Mouse (Mus musculus): ENCODE results near the gene Tnni3k. TPM values are rescaled to one million over a fixed set of nuclear protein-coding genes. Genes with fewer than 3 reads are reported as not detected.

Gene Tnni3k
- total RNA-seq (2022): not detected

DNA sequence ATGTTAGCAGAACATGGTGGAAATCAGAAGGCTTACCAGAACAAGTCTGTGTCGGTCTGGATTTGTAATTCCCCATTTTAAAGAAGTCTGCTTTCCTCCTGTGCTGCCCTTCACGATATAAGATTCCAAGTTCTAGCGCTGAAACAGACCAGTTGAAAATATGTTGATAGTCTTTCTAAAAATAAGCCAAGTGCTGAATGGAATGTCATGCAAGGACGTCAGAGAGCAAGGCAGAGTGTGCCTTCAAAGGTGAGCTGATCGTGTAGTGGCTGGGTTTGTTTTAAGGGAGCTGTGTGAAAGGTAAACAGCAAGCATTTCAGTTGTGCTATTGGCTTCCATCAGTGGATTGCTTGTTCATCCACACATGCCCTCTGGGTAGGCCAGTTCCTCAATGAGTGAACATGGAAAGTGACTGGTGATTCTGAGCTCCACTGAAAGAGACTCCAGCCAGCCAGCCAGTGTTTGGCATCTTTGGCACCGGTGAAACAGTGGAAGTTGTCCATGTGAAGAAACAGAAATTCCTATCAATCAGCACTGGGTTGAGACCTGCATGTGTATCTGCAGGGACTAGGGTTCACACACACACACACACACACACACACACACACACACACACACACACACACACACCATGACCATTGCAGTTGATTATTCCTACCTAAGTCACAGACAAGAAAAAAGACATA lies at the start of gene Tnni3k:
Gene Tnni3k (minus strand): TSS at position 177 of the 686 bp plus-strand sequence.
- no peak for DNase-seq

DNA sequence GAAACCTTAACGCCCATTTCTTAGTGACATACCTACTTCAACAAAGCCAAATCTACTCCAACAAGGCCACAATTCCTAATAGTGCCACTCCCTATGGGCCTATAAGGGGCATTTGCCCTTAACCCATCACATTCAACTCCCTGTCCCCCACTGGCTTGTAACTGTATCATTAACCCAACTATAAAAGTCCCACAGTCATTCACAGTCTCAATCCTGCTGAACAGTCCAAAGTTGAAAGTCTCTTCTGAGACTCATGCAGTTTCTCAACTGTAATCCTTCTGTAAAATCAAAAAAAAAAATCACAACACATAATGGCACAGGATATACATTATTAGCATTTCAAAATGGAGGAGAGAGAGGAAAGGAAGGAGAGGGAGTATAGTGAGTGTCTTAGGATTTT lies 44.1 kb upstream of the Tnni3k start:
- no peak for DNase-seq

DNA sequence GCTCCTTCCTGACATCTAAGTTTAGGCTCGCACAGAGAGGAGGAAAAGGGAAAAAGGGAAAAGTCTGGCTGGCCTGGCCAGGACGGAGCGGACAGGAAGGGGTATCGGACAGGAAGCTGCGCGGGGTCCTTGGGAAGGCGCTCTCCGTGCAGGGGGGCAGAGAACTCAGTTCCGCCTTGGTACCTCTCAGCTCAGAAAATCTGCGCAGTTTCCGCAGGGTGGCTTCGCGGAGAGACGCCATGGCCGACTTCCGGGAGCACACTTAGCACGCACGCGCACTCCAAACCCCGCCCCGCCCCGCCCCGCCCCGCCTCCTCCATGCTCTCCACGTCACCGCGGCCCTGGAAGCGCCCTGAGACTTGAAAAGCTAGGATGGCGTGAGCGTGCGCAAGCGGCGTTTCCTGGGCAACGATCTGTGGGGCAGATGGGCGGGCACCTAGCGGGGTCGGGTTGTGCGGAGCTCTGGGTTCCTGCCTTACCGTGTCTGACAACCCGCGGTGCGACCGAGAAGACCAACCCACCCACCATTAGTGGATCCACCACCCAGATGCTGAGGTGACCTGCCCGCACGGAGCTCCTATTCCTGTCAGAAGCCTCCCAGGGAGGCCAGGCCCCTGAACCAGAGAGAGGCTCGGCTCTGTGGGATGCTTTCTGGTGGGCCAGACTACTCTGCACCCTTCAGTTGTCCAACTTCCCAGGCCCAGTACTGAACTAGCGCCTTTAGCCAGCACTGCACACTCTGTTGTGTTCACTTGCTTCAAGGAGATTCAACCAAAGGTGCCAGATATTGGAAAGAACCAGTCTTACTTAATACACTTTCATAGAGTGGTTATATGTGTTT lies 38.1 kb upstream of the Tnni3k start, which contains the start of the genes Fpgt and Lrriq3:
Gene Fpgt (minus strand): TSS at position 288 of the 841 bp plus-strand sequence.
Gene Lrriq3 (plus strand): TSS at position 319 of the 841 bp plus-strand sequence.
- peak; percentile 93 for DNase-seq

DNA sequence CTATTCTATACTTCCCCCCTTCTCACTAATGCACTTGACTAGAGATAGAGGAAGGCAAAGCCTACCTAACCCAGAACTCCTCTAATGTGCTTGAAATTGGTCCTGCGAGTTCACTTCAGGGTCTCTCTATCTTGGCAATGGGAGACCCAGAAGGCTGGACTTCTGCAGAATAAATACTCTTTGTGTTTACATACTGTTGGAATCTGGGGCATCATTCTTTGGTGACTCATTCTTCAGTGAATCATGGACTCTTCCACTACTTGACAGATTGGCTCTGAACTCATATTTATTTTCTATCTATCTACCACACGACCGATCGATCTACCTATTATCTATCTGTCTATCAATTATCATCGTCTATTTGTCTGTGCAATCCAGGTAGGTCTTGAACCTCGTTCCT lies 36.9 kb upstream of the Tnni3k start:
- no peak for DNase-seq

DNA sequence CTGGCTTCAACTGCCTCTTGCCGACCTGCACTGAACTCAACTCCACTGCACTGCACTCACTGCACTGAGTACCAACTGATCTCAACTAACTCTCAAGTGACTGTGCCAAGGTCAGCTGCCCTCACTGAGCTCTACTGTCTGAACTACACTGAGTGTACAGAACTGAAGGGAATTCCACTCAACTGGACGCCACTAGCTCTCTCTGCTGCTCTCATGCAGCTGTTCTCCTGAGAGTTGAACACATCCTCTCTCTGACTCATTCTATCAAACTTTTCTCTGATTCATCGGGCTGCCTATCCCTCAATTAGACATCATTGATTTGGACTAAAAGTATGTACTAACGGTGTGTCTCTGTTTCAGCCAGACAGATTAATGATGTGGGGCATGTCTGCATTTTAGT lies 22.7 kb upstream of the Tnni3k start:
- no peak for DNase-seq

DNA sequence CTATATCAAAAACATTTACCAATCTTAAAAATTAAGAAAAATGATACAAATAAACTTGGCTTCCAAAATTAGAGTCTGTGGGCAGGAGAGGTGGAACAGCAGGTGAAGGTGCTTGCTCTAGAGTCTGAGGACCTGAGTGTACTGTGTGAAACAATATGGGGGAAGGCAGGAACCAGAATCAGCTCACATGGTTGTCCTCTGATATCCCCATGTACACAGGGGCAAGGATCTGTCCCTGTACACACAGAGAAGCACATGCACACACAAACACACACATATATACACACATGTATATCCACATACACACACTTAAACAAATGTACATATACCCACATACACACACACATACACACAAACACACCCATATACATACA lies 4.2 kb upstream of the Tnni3k start:
- DNase-seq: no peak

DNA sequence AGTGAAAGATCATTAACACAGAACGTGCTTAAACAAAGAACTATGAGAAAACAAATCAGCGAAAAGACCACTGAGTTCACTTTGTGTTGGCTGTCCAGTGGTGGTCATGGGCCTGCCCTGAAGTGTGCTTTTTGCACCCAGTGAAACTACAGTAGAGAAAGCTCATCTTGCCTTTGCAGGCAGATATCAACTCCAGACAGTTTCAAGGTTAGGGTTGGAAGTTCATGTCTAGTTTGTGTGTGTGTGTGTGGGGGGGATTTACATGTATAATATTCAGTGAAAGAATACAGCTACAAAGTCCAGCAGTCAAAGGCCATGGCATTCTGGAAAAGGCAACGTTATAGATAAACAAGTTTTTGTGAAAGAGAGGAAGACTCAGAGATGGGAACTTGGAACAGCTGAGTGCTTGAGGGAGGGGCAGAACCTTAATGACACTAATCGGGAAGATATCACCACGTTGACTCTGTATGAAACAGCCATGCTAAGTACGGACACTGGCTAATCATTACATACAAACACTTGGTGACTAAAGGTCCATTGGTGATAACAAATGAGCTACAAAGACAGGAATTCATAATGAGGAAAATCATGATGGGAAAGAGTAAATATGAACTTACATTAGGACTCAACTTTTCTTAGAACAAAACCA lies 3.7 kb upstream of the Tnni3k start:
- DNase-seq: no peak

DNA sequence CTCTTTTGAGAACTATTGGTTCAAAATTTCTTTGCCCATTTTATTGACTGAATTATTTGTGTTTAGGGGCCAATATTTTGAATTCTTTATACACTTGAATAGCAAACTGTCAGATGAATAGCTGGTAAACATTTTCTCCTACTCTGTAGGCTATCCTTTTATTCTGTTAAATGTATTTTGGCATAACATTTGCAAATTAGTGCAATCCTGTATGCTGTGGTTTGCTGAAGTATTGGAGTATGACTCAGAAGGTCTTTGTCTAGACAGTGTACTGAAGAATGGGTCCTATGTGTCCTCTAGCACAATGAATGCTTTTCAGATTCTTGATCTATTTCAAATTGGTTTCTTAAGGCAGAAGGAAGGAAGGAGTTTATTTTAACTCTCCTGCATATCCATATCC lies 2.4 kb upstream of the Tnni3k start:
- DNase-seq: no peak

DNA sequence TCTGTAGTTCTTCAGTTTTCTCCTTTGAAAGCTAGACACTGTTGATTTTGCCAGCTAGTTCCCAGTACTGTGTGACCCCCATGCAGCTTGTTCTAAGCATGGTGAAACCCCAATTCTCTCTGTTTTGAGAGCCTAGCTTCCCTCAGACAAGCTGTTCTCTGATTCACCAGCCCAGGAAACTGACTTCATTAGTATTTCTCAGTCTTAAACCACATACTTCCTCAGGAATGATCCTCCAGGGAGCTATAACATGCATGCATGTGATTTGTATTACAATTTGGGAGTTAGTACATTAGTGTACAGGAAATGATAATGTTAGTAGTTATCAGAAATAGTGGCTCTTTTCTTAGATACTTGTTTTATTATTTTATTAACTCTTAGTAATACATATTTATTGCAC lies 1.4 kb upstream of the Tnni3k start:
- no peak for DNase-seq

DNA sequence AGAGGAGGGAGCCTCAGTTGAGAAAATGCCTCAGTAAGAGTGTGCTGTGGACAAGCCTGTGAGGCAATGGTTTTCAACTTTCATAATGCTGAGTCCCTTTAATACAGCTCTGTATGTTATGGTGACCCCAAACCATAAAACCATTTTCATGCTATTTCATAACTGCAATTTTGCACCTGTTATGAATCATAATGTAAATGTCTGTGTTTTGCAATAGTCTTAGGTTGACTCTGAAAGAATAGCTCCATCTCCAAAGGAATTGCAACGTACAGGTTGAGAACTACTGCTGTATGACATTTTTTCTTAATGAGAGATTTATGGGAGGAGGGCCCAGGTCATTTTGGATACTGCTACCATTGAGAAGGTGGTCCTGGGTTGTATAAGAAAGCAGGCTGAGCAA lies 2.0 kb downstream of the Tnni3k start:
- DNase-seq: no peak

DNA sequence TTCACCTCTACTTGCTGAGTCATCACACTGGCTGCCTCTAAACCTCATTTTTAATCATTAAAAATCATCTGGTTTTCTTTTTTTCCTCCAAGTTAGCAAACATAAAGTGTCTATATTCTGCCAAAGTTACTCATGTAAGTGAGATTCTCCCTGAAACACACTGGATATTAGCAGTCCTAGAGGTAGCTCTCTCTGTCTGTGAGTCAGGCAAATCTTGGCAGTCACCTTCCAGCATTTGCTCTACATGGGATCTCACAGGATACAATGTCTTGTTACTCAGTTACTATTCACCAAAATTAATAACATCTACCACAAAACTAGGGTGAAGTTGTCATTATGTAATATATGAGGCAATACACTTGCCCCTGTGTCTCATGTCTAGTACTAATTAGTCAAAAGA lies 3.2 kb downstream of the Tnni3k start:
- DNase-seq: no peak

DNA sequence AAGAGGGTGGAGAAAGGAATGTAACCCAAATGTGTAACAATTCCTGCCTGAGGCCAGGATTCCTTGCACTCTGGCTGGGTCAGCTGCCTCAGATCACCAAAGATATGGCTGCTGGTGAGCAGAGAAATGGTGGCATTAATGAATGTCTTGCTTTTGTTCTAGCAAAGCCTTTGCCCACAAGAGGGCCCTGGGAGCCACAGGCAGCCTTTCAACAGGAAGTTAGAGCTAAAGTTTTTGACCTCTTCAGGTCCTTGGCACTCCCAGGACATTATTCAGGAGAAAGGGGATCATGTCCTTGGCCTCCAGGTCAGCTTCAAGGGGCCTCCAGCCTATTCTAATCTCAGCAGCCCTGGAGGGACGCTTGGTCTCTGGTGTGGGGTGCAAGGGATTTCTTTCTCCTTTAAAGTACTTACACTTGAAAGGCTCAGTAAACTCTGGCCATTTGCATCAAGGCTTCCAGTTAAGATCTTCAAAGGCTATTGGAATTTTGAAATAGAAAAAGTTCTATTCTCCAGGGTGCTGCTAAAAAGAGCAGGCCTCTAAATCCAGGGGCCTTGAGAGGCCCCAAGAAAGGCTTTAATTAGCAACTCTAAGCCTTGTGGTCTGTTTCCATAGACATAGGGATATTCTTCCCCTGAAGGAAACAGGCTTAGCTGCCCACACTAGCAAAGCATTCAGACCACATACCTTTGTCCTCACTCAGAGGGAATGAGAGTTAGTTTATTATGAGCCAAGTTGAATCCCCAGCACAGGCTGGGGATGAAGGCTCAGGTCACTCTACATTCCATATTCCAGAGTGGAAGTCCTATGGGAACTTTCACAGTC lies 16.0 kb downstream of the Tnni3k start:
- DNase-seq: no peak

DNA sequence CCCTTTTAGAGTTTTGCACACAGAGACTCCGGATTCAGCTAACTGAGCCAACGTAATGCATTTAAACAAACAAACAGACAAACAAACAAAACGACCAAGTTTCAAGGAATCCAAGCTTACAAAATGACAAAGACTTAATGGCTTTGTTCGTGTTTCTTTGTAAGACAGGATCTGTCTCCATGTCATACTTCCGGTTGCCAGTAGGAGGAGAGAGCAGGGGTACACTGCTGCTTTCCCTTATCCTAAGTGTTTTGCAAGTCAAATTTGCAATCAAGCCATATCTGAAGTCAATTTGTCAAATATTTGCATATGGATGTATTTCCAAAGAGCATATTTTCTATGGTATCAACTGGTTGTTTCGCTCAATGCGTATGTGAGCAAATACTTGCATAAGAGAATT lies 20.9 kb downstream of the Tnni3k start:
- no peak for DNase-seq

DNA sequence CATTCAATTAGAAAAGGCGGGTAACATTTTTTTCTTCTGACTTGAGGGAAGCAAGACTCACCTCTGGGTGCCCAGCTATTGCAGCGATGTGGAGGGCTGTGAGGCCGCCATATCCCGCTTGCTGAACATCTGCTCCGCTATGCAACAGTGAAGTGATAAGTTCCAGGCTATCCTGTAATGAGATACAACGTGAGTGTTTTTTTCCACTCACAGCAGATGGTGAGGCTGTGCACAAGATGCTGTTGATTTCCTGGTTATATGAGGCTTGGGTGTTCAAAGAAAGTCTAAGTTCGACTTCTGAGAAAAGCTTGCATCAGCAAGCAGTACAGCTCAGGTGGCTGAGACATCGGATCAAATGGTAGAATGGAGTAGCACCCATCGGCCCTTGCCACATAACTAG lies 25.0 kb downstream of the Tnni3k start:
- DNase-seq: no peak

DNA sequence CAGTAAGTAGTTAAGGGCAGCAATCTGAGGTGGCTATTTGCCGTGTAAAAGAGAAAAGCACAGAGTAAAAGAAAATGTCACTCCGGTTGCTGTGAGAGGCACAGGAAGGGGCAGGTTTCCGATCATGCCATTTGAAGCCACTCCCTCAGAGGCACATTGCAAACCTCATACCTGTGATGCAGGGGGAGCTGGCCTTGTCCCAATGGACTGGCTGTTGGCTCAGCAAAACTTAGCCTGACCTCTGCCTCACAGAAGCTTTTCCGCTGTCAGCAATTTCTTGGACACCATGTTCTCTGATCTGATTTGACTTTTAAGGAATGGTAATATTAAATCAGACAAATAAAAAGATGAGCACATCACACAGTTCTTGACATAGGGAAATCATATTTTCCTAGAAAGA lies 52.4 kb downstream of the Tnni3k start:
- DNase-seq: no peak

DNA sequence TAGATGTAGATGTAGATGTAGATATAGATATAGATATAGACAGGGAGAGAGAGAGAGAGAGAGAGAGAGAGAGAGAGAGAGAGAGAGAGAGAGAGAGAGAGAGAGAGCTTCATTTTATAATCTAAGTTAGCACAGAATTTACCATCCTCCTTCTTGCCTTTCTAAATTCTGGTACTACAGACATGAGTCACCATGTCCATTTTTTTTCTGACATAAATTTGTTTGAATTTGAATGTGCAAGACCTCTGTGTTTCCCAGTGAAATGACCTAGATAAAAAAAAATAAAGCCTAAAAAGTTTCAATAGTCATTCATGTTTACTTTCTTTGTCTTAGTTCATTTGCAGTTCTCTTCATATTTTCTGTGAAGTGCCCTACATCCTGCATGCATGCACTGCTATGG lies 54.2 kb downstream of the Tnni3k start:
- no peak for DNase-seq

DNA sequence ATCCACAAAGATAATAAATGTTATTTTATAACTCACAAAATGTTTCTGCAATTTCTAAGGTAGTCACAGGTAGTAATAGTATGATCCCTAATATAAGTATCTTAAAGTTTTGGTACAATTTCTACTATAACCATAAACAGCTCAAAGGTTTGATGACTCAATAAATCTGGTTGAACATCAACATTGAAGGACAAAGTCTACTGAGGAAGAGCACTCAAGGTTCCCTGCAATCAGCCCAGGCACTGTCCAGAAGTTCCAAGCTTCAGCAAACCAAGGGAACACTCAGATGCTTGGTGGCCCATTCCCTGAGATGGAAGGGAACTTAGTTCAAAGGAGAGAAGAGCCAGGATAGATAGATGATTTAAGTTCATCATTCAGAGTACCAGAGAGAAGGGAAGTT lies 62.5 kb downstream of the Tnni3k start:
- no peak for DNase-seq

DNA sequence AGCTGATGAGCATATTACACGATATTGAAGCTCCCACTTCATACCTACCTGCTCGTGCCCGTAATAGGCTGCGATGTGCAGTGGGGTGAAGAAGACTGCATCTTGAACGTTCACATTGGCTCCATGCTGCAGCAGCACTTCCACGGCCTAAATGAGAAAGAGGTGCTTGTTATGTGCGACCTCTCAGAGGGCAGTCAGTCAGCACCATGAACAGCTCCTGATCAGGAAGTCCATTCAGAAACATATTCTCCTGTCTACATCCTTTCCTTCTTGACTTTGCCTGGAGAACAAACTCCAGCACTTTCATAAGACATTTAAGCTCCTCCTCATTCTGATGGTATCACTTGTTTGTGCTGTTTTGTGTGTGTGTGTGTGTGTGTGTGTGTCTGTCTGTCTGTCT lies 76.1 kb downstream of the Tnni3k start:
- DNase-seq: no peak

DNA sequence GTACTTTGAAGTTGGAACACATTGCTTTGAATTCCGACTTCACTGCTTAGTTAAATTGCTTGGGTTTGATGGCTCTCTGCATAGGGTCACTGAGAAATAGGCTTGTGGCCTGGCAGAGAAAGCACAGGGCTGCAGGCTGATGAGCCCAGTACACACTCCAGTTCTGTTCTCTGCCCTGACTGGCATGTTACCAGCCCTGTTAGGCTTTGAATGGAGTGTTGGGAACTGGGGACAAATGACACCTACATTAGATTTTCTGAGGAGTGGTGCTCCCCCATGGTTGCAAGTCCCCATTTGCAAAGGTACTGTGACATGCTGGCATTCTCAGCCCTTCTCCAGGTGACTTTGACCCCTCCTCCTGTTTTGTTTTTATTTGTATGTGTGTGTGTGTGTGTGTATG lies 83.6 kb downstream of the Tnni3k start:
- DNase-seq: no peak

DNA sequence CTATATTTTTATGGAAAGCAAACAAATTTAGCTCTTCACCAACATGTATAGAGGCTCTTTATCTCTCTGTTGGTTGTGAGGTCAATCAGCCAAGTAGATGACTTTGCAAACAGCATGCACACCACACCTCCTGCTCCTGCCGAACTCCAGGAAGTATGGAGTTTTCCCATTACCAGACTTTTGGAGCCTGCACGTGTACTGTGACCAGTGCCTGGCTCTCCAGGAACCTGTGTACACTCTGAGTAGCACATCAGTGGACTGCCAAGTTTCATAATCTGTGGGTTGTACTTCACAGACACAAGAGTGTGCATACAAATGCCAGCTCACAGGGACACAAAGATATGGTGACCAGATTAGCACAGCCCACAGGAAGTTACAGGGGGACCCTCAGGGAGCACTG lies 84.2 kb downstream of the Tnni3k start:
- no peak for DNase-seq

DNA sequence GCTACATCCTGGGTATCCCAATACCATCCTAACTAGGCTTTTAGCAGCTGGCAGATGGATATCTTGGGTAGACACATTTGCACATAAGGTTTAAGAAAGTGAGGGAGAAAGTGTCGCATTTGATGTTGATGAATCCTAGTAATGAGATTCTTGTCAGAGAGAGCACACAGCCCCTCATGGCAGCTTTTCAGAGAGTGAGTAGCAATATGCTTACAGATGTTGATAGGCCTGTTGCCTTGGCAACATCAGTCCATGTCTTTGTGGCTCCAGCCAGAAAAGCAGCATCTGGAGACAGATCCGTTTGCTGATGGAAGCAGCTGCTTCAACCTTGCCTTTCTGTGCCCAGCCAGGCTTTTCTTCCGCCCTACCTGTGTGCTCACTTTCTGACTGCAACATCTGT lies 93.9 kb downstream of the Tnni3k start:
- DNase-seq: no peak

DNA sequence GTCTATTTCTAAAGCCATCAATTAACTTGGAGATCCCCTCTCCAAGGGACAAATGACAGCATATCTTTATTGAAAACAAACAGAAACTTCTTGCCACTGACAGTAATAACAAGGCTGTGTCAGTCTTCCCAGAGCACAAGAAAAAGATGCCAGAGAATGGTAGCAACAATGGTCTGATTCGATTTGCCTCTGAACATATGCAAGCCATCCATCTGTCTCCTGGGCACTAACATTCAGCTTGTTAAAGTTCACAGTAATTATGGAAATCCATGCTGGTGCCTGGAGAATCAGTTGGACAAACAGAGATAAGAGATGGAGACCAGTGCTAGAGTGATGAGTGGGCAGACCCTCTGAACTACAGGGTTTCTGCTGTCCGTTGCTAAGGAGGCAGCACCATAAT lies 102.1 kb downstream of the Tnni3k start:
- no peak for DNase-seq

DNA sequence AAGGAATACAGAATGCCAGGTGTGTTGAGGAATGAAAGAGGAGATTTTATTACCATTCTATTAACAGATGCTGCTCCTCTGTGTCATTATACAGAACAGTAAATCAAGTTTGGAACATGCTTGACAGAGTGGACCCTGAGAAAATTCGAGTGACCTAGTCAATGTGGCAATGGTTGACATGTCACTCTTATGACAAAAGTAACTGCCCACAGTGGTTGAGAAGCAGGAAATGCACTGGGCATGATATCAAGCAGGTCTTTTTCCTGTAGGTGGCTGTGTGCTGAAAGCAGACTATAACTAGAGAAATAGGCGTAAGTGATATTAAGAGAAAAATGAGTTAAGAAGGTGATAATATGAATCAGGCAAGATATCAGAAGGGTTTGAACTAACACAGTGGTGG lies 105.7 kb downstream of the Tnni3k start:
- no peak for DNase-seq
